9 mouse cellular contexts compared by ENCODE assay signal in the genomic region with DNA sequence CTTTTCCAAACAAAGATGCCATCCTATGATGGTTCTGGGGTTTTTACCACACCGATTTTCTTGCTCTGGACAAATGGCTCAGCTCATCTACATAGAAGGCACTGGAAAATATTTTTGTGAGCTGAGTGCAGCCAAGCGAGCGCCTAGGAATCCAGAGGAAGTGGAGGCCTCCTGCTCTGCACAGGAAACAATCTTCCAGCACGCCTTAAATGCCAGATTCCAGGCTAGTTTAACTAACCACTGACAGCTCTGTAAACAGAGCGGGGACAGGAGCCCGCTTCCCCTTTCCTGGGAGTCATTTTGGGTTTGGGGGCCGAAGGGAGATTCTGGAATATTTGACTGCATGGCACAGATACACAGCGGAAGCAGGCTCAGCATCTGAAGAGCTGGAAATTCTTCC.
DNase-seq lines count a peak whose midpoint lies in the region; ATAC-seq lines count a peak whose summit lies in the region.
"Had no signal": no experiment of that assay in that cellular context is flagged by ENCODE, and none has a peak within 500 bp of the region (broad histone marks: within the 10 kb centered on the region; RNA-seq: fewer than 3 reads in every experiment).

No protein-coding gene starts in this region.

- H3K4me3 ChIP-seq in liver, embryonic 12.5 days = no peak overlapping the region
- H3K4me3 ChIP-seq in heart, embryonic 12.5 days = no peak overlapping the region
- no peak overlapping the region for H3K4me3 ChIP-seq in stomach, embryonic 15.5 days (replicated peaks)

- H3K9me3 ChIP-seq in liver, embryonic 12.5 days (replicated peaks) = no peaks in the 10 kb centered on the region
- no peaks in the 10 kb centered on the region for H3K9me3 ChIP-seq in heart, embryonic 12.5 days (replicated peaks)
- no peaks in the 10 kb centered on the region for H3K9me3 ChIP-seq in stomach, embryonic 15.5 days

- intact Hi-C loops in left cerebral cortex, postnatal 36 days (cut with DNase I) = no loop called here

- WGBS in liver, embryonic 12.5 days (ENCODE audit: insufficient replicate concordance) = 23% methylated on average over 8 of the region's 8 CpGs
- 17% methylated on average over 8 of the region's 8 CpGs for WGBS in heart, embryonic 12.5 days
- WGBS in stomach, embryonic 15.5 days = 12% methylated on average over 8 of the region's 8 CpGs

- H3K9ac ChIP-seq in liver, embryonic 12.5 days = no peak overlapping the region
- H3K9ac ChIP-seq in heart, embryonic 12.5 days = 0 out of 2 replicates have a peak overlapping the region, but pooled peaks have one; percentile 27
- H3K9ac ChIP-seq in stomach, embryonic 15.5 days = no peak overlapping the region

- H3K4me2 ChIP-seq in liver, embryonic 12.5 days = no peak overlapping the region
- H3K4me2 ChIP-seq in heart, embryonic 12.5 days = peak overlapping the region; percentile 36
- peak overlapping the region; percentile 16; the same call in 1 of the 2 replicates for H3K4me2 ChIP-seq in stomach, embryonic 15.5 days

- ATAC-seq in liver, embryonic 12.5 days = no peak
- 0 out of 2 replicates have a peak, but pooled peaks have one; percentile 39 for ATAC-seq in heart, embryonic 12.5 days (ENCODE audit: insufficient number of reproducible peaks, low FRiP score)
- ATAC-seq in stomach, embryonic 15.5 days (ENCODE audit: insufficient read depth, low FRiP score, low read depth) = no peak

- no peak for DNase-seq in liver
- DNase-seq in kidney, postnatal 10 days = peak; percentile 67
- DNase-seq in urinary bladder, postnatal 10 days (ENCODE audit: low spot score) = no peak
- no peak for DNase-seq in frontal cortex, postnatal 14 days (ENCODE audit: low spot score in 2 of 2)
- DNase-seq in left cerebral cortex, postnatal 36 days (ENCODE audit: low spot score in 2 of 2) = no peak

- 0 out of 2 replicates have a peak, but pooled peaks cover 11% of the 10 kb centered on the region for H3K27me3 ChIP-seq in liver, embryonic 12.5 days (replicated peaks)
- no peaks in the 10 kb centered on the region for H3K27me3 ChIP-seq in heart, embryonic 12.5 days (replicated peaks)
- H3K27me3 ChIP-seq in stomach, embryonic 15.5 days (replicated peaks) = no peaks in the 10 kb centered on the region

- no peaks in the 10 kb centered on the region for H3K36me3 ChIP-seq in liver, embryonic 12.5 days
- peaks cover 13% of the 10 kb centered on the region for H3K36me3 ChIP-seq in heart, embryonic 12.5 days
- H3K36me3 ChIP-seq in stomach, embryonic 15.5 days = no peaks in the 10 kb centered on the region

- peak overlapping the region; percentile 40; the same call in 1 of the 2 replicates for H3K27ac ChIP-seq in liver, embryonic 12.5 days
- peak overlapping the region; percentile 84 for H3K27ac ChIP-seq in heart, embryonic 12.5 days (ENCODE audit: poor library complexity, severe bottlenecking)
- H3K27ac ChIP-seq in stomach, embryonic 15.5 days = peak overlapping the region; percentile 71
- H3K27ac ChIP-seq: macrophage had no signal

- no peaks in the 10 kb centered on the region; the same call in 1 of the 2 replicates for H3K4me1 ChIP-seq in liver, embryonic 12.5 days
- H3K4me1 ChIP-seq in heart, embryonic 12.5 days (replicated peaks) = peaks cover 44% of the 10 kb centered on the region
- H3K4me1 ChIP-seq in stomach, embryonic 15.5 days = peaks cover 10% of the 10 kb centered on the region; the same call in 1 of the 2 replicates
